In genomic region chr10:115469040-115469439, GRCm38 (mm10) we compare ENCODE assay signal across 16 mouse cellular contexts.
A peak's percentile ranks its signal among the peaks of the same experiment; 100 is the strongest.
DNase-seq lines count a peak whose midpoint lies in the region; ATAC-seq and TF ChIP-seq lines count a peak whose summit lies in the region.
"Had no signal": no experiment of that assay in that cellular context is flagged by ENCODE, and none has a peak within 500 bp of the region (broad histone marks: within the 10 kb centered on the region; RNA-seq: fewer than 3 reads in every experiment).

No protein-coding gene starts in this region.

- DNase-seq in kidney, postnatal 0 days (ENCODE audit: low spot score), result peak; percentile 25
- no peak for DNase-seq in kidney, adult 11 months
- peak; percentile 48 for DNase-seq in WW6 (ENCODE audit: low read depth, low spot score)
- DNase-seq in urinary bladder, postnatal 4 days (ENCODE audit: low spot score in 2 of 2), result no peak
- DNase-seq in T-cell, adult 2 months (ENCODE audit: low spot score), result no peak
- no peak for DNase-seq in cerebellum, adult 8-10 months
- DNase-seq: gastrocnemius, postnatal 36 days; heart, postnatal 10 days; kidney, adult 9 months; liver, embryonic 13.5 days had no signal

- TF ChIP-seq CTCF in kidney, postnatal 0 days (IDR thresholded peaks at IDR 0.05; ENCODE audit: low read depth), result no peak

- no peak overlapping the region for H3K27ac ChIP-seq in kidney, postnatal 0 days
- H3K27ac ChIP-seq in hindbrain, embryonic 12.5 days, result no peak overlapping the region
- H3K27ac ChIP-seq in neural tube, embryonic 13.5 days (replicated peaks), result 0 out of 2 replicates have a peak overlapping the region, but pooled peaks have one; percentile 23
- H3K27ac ChIP-seq: left cerebral cortex, adult 2 months; liver, embryonic 13.5 days had no signal

- H3K36me3 ChIP-seq in kidney, postnatal 0 days (ENCODE audit: insufficient read depth, low read length), result no peaks in the 10 kb centered on the region
- H3K36me3 ChIP-seq in hindbrain, embryonic 12.5 days, result no peaks in the 10 kb centered on the region
- H3K36me3 ChIP-seq in neural tube, embryonic 13.5 days, result no peaks in the 10 kb centered on the region
- H3K36me3 ChIP-seq: liver, embryonic 13.5 days had no signal

- H3K4me2 ChIP-seq in kidney, postnatal 0 days (ENCODE audit: low read length), result no peak overlapping the region
- no peak overlapping the region for H3K4me2 ChIP-seq in hindbrain, embryonic 12.5 days (replicated peaks)
- H3K4me2 ChIP-seq in neural tube, embryonic 13.5 days, result no peak overlapping the region
- H3K4me2 ChIP-seq: liver, embryonic 13.5 days had no signal

- no peak for ATAC-seq in kidney, postnatal 0 days (replicated peaks; ENCODE audit: low FRiP score, low read depth)
- peak; percentile 90 for ATAC-seq in hindbrain, embryonic 12.5 days (ENCODE audit: low FRiP score)
- ATAC-seq in neural tube, embryonic 13.5 days (ENCODE audit: low read depth), result peak; percentile 88
- ATAC-seq: activated CD4-positive, CD25-positive, alpha-beta regulatory T cell, adult 4 months; CD4-positive, CD25-positive, alpha-beta regulatory T cell, adult 4 months had no signal

- no peaks in the 10 kb centered on the region for H3K4me1 ChIP-seq in kidney, postnatal 0 days (replicated peaks; ENCODE audit: insufficient read depth, low read length)
- 0 out of 2 replicates have a peak, but pooled peaks cover 3% of the 10 kb centered on the region for H3K4me1 ChIP-seq in hindbrain, embryonic 12.5 days
- H3K4me1 ChIP-seq in neural tube, embryonic 13.5 days (replicated peaks), result peaks cover 9% of the 10 kb centered on the region
- H3K4me1 ChIP-seq: liver, embryonic 13.5 days had no signal

- 19% methylated on average over 7 of the region's 7 CpGs for WGBS in kidney, postnatal 0 days
- WGBS in hindbrain, embryonic 12.5 days, result 12% methylated on average over 7 of the region's 7 CpGs
- 9% methylated on average over 7 of the region's 7 CpGs for WGBS in neural tube, embryonic 13.5 days

- H3K9ac ChIP-seq in kidney, postnatal 0 days (ENCODE audit: low read depth, low read length), result no peak overlapping the region
- H3K9ac ChIP-seq in hindbrain, embryonic 12.5 days, result no peak overlapping the region
- no peak overlapping the region for H3K9ac ChIP-seq in neural tube, embryonic 13.5 days
- H3K9ac ChIP-seq: liver, embryonic 13.5 days had no signal

- H3K9me3 ChIP-seq in kidney, postnatal 0 days (replicated peaks; ENCODE audit: low read length), result no peaks in the 10 kb centered on the region
- no peaks in the 10 kb centered on the region for H3K9me3 ChIP-seq in hindbrain, embryonic 12.5 days (replicated peaks)
- no peaks in the 10 kb centered on the region for H3K9me3 ChIP-seq in neural tube, embryonic 13.5 days
- H3K9me3 ChIP-seq: liver, embryonic 13.5 days had no signal

- H3K27me3 ChIP-seq in kidney, postnatal 0 days (ENCODE audit: insufficient read depth, low read length), result no peaks in the 10 kb centered on the region
- no peaks in the 10 kb centered on the region for H3K27me3 ChIP-seq in hindbrain, embryonic 12.5 days
- peaks cover 5% of the 10 kb centered on the region; the same call in 1 of the 2 replicates for H3K27me3 ChIP-seq in neural tube, embryonic 13.5 days
- H3K27me3 ChIP-seq: liver, embryonic 13.5 days had no signal

- no peak overlapping the region for H3K4me3 ChIP-seq in kidney, postnatal 0 days (replicated peaks; ENCODE audit: low read depth, low read length)
- no peak overlapping the region for H3K4me3 ChIP-seq in hindbrain, embryonic 12.5 days
- no peak overlapping the region for H3K4me3 ChIP-seq in neural tube, embryonic 13.5 days
- H3K4me3 ChIP-seq: erythroblast, embryonic 14.5 days; left cerebral cortex, adult 2 months; liver, embryonic 13.5 days had no signal

Comparison
In these comparisons a context has a peak if more than half of its experiments do, and no peak if none do; other contexts are left out.
1. DNase-seq: peak in kidney, postnatal 0 days (single experiment) and WW6 (single experiment); none in kidney, adult 11 months (single experiment), urinary bladder, postnatal 4 days (0 of 2), T-cell, adult 2 months (single experiment) and cerebellum, adult 8-10 months (single experiment).